12 mouse cellular contexts compared by ENCODE assay signal in genomic region chr10:116746281-116747011, GRCm38 (mm10).
DNase-seq lines count a peak whose midpoint lies in the region; ATAC-seq and TF ChIP-seq lines count a peak whose summit lies in the region.
"Had no signal": no experiment of that assay in that cellular context is flagged by ENCODE, and none has a peak within 500 bp of the region (broad histone marks: within the 10 kb centered on the region; RNA-seq: fewer than 3 reads in every experiment).

No protein-coding gene starts in this region.

- H3K27ac ChIP-seq in CH12.LX (ENCODE audit: insufficient read depth, low read depth) = peak overlapping the region; percentile 60; the same call in 1 of the 2 replicates
- H3K27ac ChIP-seq in kidney, embryonic 15.5 days = peak overlapping the region; percentile 42; the same call in 1 of the 2 replicates
- no peak overlapping the region for H3K27ac ChIP-seq in embryonic facial prominence, embryonic 10.5 days (replicated peaks)
- no peak overlapping the region for H3K27ac ChIP-seq in forebrain, embryonic 12.5 days
- H3K27ac ChIP-seq: limb, embryonic 13.5 days; lung, embryonic 15.5 days had no signal

- no peaks in the 10 kb centered on the region for H3K36me3 ChIP-seq in CH12.LX (replicated peaks in 1 of 2; ENCODE audit: control insufficient read depth in 1 of 2, insufficient read depth in 1 of 2, low read length in 1 of 2)
- H3K36me3 ChIP-seq in kidney, embryonic 15.5 days = no peaks in the 10 kb centered on the region
- H3K36me3 ChIP-seq in embryonic facial prominence, embryonic 10.5 days (replicated peaks) = no peaks in the 10 kb centered on the region
- no peaks in the 10 kb centered on the region for H3K36me3 ChIP-seq in forebrain, embryonic 12.5 days (replicated peaks)
- H3K36me3 ChIP-seq: limb, embryonic 13.5 days; lung, embryonic 15.5 days had no signal

- dilution Hi-C loops in CH12.LX (cut with MboI; ENCODE audit: extremely low pct_ligation_motif_present, extremely low pct_unique_long_range_greater_than_20kb, low sequenced_read_pairs) = no loop called here

- DNase-seq in B cell, adult 2 months = peak; percentile 21 to 23
- peak; percentile 89 for DNase-seq in CH12.LX (ENCODE audit: extremely low read depth)
- DNase-seq in retina, postnatal 1 day = peak; percentile 69
- no peak for DNase-seq in urinary bladder, postnatal 10 days (ENCODE audit: low spot score)
- no peak for DNase-seq in embryonic facial prominence, embryonic 10.5 days (ENCODE audit: low spot score)
- DNase-seq in adrenal gland, adult 2 months = no peak
- DNase-seq: cerebellum, adult 11 months; heart, postnatal 36 days had no signal

- TF ChIP-seq POLR2A in CH12.LX (IDR thresholded peaks at IDR 0.05; ENCODE audit: low read depth, low read length) = no peak

- H3K4me1 ChIP-seq in CH12.LX (ENCODE audit: control insufficient read depth in 1 of 2, insufficient read depth in 2 of 2) = peaks cover 14 to 37% of the 10 kb centered on the region in 2 experiments
- H3K4me1 ChIP-seq in kidney, embryonic 15.5 days = peaks cover 23% of the 10 kb centered on the region
- peaks cover 25% of the 10 kb centered on the region for H3K4me1 ChIP-seq in embryonic facial prominence, embryonic 10.5 days
- no peaks in the 10 kb centered on the region for H3K4me1 ChIP-seq in forebrain, embryonic 12.5 days

- peak; percentile 88 for ATAC-seq in kidney, embryonic 15.5 days (replicated peaks; ENCODE audit: low FRiP score)
- ATAC-seq in forebrain, embryonic 12.5 days (ENCODE audit: low FRiP score) = no peak

- H3K9ac ChIP-seq in CH12.LX (ENCODE audit: insufficient read depth, low read depth) = no peak overlapping the region
- H3K9ac ChIP-seq in kidney, embryonic 15.5 days = no peak overlapping the region
- H3K9ac ChIP-seq in forebrain, embryonic 12.5 days = no peak overlapping the region
- H3K9ac ChIP-seq: limb, embryonic 13.5 days; lung, embryonic 15.5 days had no signal

- WGBS in kidney, embryonic 15.5 days = 38% methylated on average over 10 of the region's 10 CpGs
- 78% methylated on average over 10 of the region's 10 CpGs for WGBS in embryonic facial prominence, embryonic 10.5 days
- 73% methylated on average over 10 of the region's 10 CpGs for WGBS in forebrain, embryonic 12.5 days

- H3K4me3 ChIP-seq in CH12.LX (replicated peaks in 1 of 3; ENCODE audit: low read depth in 2 of 3, low read length in 2 of 3, poor library complexity in 1 of 3) = peak overlapping the region in 2 of 3 experiments; percentile 33 to 35
- no peak overlapping the region for H3K4me3 ChIP-seq in kidney, embryonic 15.5 days (replicated peaks)
- no peak overlapping the region for H3K4me3 ChIP-seq in embryonic facial prominence, embryonic 10.5 days
- H3K4me3 ChIP-seq in forebrain, embryonic 12.5 days (replicated peaks) = no peak overlapping the region
- H3K4me3 ChIP-seq: limb, embryonic 13.5 days; lung, embryonic 15.5 days had no signal

- no peaks in the 10 kb centered on the region for H3K79me2 ChIP-seq in CH12.LX (replicated peaks; ENCODE audit: control insufficient read depth, extremely low read depth, insufficient read depth, poor library complexity, severe bottlenecking)

- in situ Hi-C loops in CH12.LX (cut with MboI; ENCODE audit: low pct_ligation_motif_present, low pct_unique_long_range_greater_than_20kb, low sequenced_read_pairs) = no loop called here

- TF ChIP-seq CTCF in CH12.LX (conservative IDR thresholded peaks at IDR 0.05 in 1 of 2, IDR thresholded peaks at IDR 0.05 in 1 of 2; ENCODE audit: low read depth in 2 of 2, low read length in 2 of 2) = no peak

- TF ChIP-seq RAD21 in CH12.LX (IDR thresholded peaks at IDR 0.05; ENCODE audit: low read depth, low read length) = no peak; the same call in 1 of the 2 replicates

- peaks cover 5% of the 10 kb centered on the region for H3K9me3 ChIP-seq in CH12.LX (replicated peaks; ENCODE audit: low read length)
- H3K9me3 ChIP-seq in kidney, embryonic 15.5 days (replicated peaks) = no peaks in the 10 kb centered on the region
- 0 out of 2 replicates have a peak, but pooled peaks cover 4% of the 10 kb centered on the region for H3K9me3 ChIP-seq in embryonic facial prominence, embryonic 10.5 days
- 0 out of 2 replicates have a peak, but pooled peaks cover 3% of the 10 kb centered on the region for H3K9me3 ChIP-seq in forebrain, embryonic 12.5 days
- H3K9me3 ChIP-seq: lung, embryonic 15.5 days had no signal

- peak; percentile 81 for TF ChIP-seq EP300 in CH12.LX (IDR thresholded peaks at IDR 0.05; ENCODE audit: low read length)

- peak overlapping the region; percentile 64 for H3K4me2 ChIP-seq in CH12.LX (ENCODE audit: insufficient read depth, low read depth, poor library complexity, severe bottlenecking)
- H3K4me2 ChIP-seq in kidney, embryonic 15.5 days = no peak overlapping the region
- no peak overlapping the region for H3K4me2 ChIP-seq in forebrain, embryonic 12.5 days
- H3K4me2 ChIP-seq: limb, embryonic 13.5 days; lung, embryonic 15.5 days had no signal

- H3K27me3 ChIP-seq in CH12.LX (replicated peaks) = no peaks in the 10 kb centered on the region
- no peaks in the 10 kb centered on the region for H3K27me3 ChIP-seq in kidney, embryonic 15.5 days
- H3K27me3 ChIP-seq in embryonic facial prominence, embryonic 10.5 days (replicated peaks; ENCODE audit: low read depth, poor library complexity, severe bottlenecking) = no peaks in the 10 kb centered on the region
- H3K27me3 ChIP-seq in forebrain, embryonic 12.5 days = no peaks in the 10 kb centered on the region
- H3K27me3 ChIP-seq: limb, embryonic 13.5 days; lung, embryonic 15.5 days had no signal

TF ChIP-seq in CH12.LX, 34 proteins besides CTCF, POLR2A, EP300 and RAD21:
- TF ChIP-seq ZKSCAN1 (IDR thresholded peaks at IDR 0.05; ENCODE audit: borderline replicate concordance, low read depth, low read length) (no peak), RCOR1 (conservative IDR thresholded peaks at IDR 0.05; ENCODE audit: low read depth, low read length) (0 out of 2 replicates have a peak, but pooled peaks have one; percentile 19), POLR2AphosphoS2 (IDR thresholded peaks at IDR 0.05; ENCODE audit: low read depth, low read length) (no peak), JUND (conservative IDR thresholded peaks at IDR 0.05; ENCODE audit: low read depth, low read length) (0 out of 2 replicates have a peak, but pooled peaks have one; percentile 32), MAZ (IDR thresholded peaks at IDR 0.05; ENCODE audit: low read depth, low read length) (peak; percentile 48; the same call in 1 of the 2 replicates), ELF1 (IDR thresholded peaks at IDR 0.05; ENCODE audit: low read depth, low read length) (no peak), SIN3A (IDR thresholded peaks at IDR 0.05; ENCODE audit: low read length) (peak; percentile 75), MAX (IDR thresholded peaks at IDR 0.05; ENCODE audit: low read length) (peak; percentile 87), MEF2A (IDR thresholded peaks at IDR 0.05; ENCODE audit: borderline replicate concordance, low read depth, low read length) (peak; percentile 90), ETS1 (conservative IDR thresholded peaks at IDR 0.05; ENCODE audit: low read depth, low read length) (peak; percentile 94), NRF1 (IDR thresholded peaks at IDR 0.05; ENCODE audit: low read depth, low read length) (peak; percentile 35; the same call in 1 of the 2 replicates), SMC3 (IDR thresholded peaks at IDR 0.05; ENCODE audit: low read depth, low read length) (0 out of 2 replicates have a peak, but pooled peaks have one; percentile 10), UBTF (IDR thresholded peaks at IDR 0.05; ENCODE audit: low read depth, low read length) (no peak), NELFE (IDR thresholded peaks at IDR 0.05; ENCODE audit: low read depth, low read length) (no peak), BHLHE40 (IDR thresholded peaks at IDR 0.05; ENCODE audit: low read depth, low read length) (peak; percentile 99), USF2 (conservative IDR thresholded peaks at IDR 0.05; ENCODE audit: low read depth, low read length) (peak; percentile 96), MYC (IDR thresholded peaks at IDR 0.05; ENCODE audit: low read depth, low read length) (peak; percentile 68; the same call in 1 of the 2 replicates), CHD2 (IDR thresholded peaks at IDR 0.05; ENCODE audit: low read length) (peak; percentile 50; the same call in 1 of the 2 replicates), MAFK (IDR thresholded peaks at IDR 0.05; ENCODE audit: insufficient replicate concordance, low read length) (0 out of 2 replicates have a peak, but pooled peaks have one; percentile 58), USF1 (IDR thresholded peaks at IDR 0.05; ENCODE audit: low read depth, low read length) (peak; percentile 94), MXI1 (IDR thresholded peaks at IDR 0.05; ENCODE audit: low read depth, low read length) (peak; percentile 72; the same call in 1 of the 2 replicates), ZNF384 (IDR thresholded peaks at IDR 0.05; ENCODE audit: low read depth, low read length) (peak; percentile 3; the same call in 1 of the 2 replicates), IRF4 (IDR thresholded peaks at IDR 0.05; ENCODE audit: low read depth, low read length) (peak; percentile 83), TCF12 (IDR thresholded peaks at IDR 0.05; ENCODE audit: low read depth, low read length) (peak; percentile 97)

Comparison
In these comparisons a context has a peak if more than half of its experiments do, and no peak if none do; other contexts are left out.
1. DNase-seq: peak in B cell, adult 2 months (2 of 2), CH12.LX (single experiment) and retina, postnatal 1 day (single experiment); none in urinary bladder, postnatal 10 days (single experiment), embryonic facial prominence, embryonic 10.5 days (single experiment) and adrenal gland, adult 2 months (single experiment).
2. H3K27ac ChIP-seq: peak in CH12.LX (single experiment) and kidney, embryonic 15.5 days (single experiment); none in embryonic facial prominence, embryonic 10.5 days (single experiment) and forebrain, embryonic 12.5 days (single experiment).
3. H3K4me3 ChIP-seq: peak in CH12.LX (2 of 3); none in kidney, embryonic 15.5 days (single experiment), embryonic facial prominence, embryonic 10.5 days (single experiment) and forebrain, embryonic 12.5 days (single experiment).